ENCODE assay signal across 11 mouse cellular contexts in the genomic region with DNA sequence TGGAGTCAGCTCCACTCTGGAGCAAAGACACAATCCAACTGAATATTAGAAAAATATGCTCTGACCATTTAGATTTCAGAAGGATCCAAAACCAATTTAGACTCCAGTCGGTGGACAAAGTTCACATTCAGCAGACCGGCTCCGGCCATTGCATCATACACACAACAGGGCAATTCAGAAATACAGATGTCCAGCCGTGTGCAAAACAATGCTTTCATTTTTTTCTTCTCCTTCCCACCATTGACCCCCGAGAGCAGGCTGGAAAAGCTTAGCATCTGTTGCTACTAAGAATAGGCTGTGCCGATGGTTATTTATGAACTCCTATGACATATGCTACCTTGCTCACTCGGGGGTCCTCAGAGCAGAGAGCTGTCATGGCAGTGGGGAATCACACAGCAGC. TPM values are rescaled to one million over a fixed set of nuclear protein-coding genes. Genes with fewer than 3 reads are reported as not detected.
DNase-seq lines count a peak whose midpoint lies in the region; ATAC-seq and TF ChIP-seq lines count a peak whose summit lies in the region.
"Had no signal": no experiment of that assay in that cellular context is flagged by ENCODE, and none has a peak within 500 bp of the region (broad histone marks: within the 10 kb centered on the region; RNA-seq: fewer than 3 reads in every experiment).

No protein-coding gene starts in this region.

- ATAC-seq in limb, embryonic 11.5 days (ENCODE audit: insufficient number of reproducible peaks, low FRiP score, low TSS enrichment, low read depth), result no peak
- no peak for ATAC-seq in forebrain, embryonic 12.5 days (ENCODE audit: low FRiP score)
- ATAC-seq: forebrain, embryonic 14.5 days had no signal

- no peak for TF ChIP-seq POLR2A in kidney, adult 2 months (IDR thresholded peaks at IDR 0.05; ENCODE audit: low read depth, low read length)

- no peak overlapping the region for H3K9ac ChIP-seq in limb, embryonic 11.5 days (ENCODE audit: low read length)
- no peak overlapping the region for H3K9ac ChIP-seq in forebrain, embryonic 12.5 days

- no peak overlapping the region for H3K4me3 ChIP-seq in kidney, adult 2 months (ENCODE audit: insufficient read depth, low read depth, low read length)
- no peak overlapping the region for H3K4me3 ChIP-seq in limb, embryonic 11.5 days (ENCODE audit: low read depth, low read length)
- no peak overlapping the region for H3K4me3 ChIP-seq in forebrain, embryonic 12.5 days (replicated peaks)

- no peaks in the 10 kb centered on the region for H3K4me1 ChIP-seq in kidney, adult 2 months (ENCODE audit: control insufficient read depth, insufficient read depth, low read length)
- H3K4me1 ChIP-seq in limb, embryonic 11.5 days (ENCODE audit: control insufficient read depth, insufficient read depth, low read length), result peaks cover 4% of the 10 kb centered on the region; the same call in 1 of the 2 replicates
- H3K4me1 ChIP-seq in forebrain, embryonic 12.5 days, result peaks cover 9% of the 10 kb centered on the region

- no peak overlapping the region for H3K4me2 ChIP-seq in limb, embryonic 11.5 days (ENCODE audit: low read depth, severe bottlenecking)
- H3K4me2 ChIP-seq in forebrain, embryonic 12.5 days, result no peak overlapping the region

- no peaks in the 10 kb centered on the region for H3K36me3 ChIP-seq in kidney, adult 2 months (ENCODE audit: control insufficient read depth, insufficient read depth, low read length)
- H3K36me3 ChIP-seq in limb, embryonic 11.5 days (ENCODE audit: control insufficient read depth, insufficient read depth, low read length), result 0 out of 2 replicates have a peak, but pooled peaks cover 2% of the 10 kb centered on the region
- no peaks in the 10 kb centered on the region for H3K36me3 ChIP-seq in forebrain, embryonic 12.5 days (replicated peaks)

- DNase-seq in kidney, adult 2 months, result peak; percentile 34
- DNase-seq in kidney, postnatal 25 days, result no peak
- DNase-seq in Muller cell, postnatal 12 days (ENCODE audit: inconsistent ontology term), result peak; percentile 78
- peak; percentile 79 for DNase-seq in adipocyte (ENCODE audit: low spot score)
- DNase-seq in limb, embryonic 11.5 days (ENCODE audit: low spot score), result peak; percentile 31
- DNase-seq in c-Kit-positive CD71-positive TER-119-positive erythroid progenitor cells, embryonic 14.5 days (ENCODE audit: low spot score), result no peak
- DNase-seq in layer of hippocampus, postnatal 36 days, result no peak
- DNase-seq: adrenal gland, postnatal 25 days had no signal

- no peak for TF ChIP-seq CTCF in kidney, adult 2 months (conservative IDR thresholded peaks at IDR 0.05; ENCODE audit: insufficient read depth, insufficient read length, low read depth, low read length)

- 43% methylated on average over 7 of the region's 7 CpGs for WGBS in kidney, adult 2 months
- 51% methylated on average over 7 of the region's 7 CpGs for whole genome bisulfite sequencing in limb, embryonic 11.5 days
- 41% methylated on average over 7 of the region's 7 CpGs for WGBS in forebrain, embryonic 12.5 days

- no peaks in the 10 kb centered on the region for H3K27me3 ChIP-seq in kidney, adult 2 months (replicated peaks; ENCODE audit: control insufficient read depth, insufficient read depth, low read length)
- no peaks in the 10 kb centered on the region for H3K27me3 ChIP-seq in limb, embryonic 11.5 days (ENCODE audit: control insufficient read depth, insufficient read depth, low read length)
- no peaks in the 10 kb centered on the region for H3K27me3 ChIP-seq in forebrain, embryonic 12.5 days

- H3K9me3 ChIP-seq in limb, embryonic 11.5 days (ENCODE audit: control insufficient read depth, low read length), result no peaks in the 10 kb centered on the region
- H3K9me3 ChIP-seq in forebrain, embryonic 12.5 days, result no peaks in the 10 kb centered on the region

- H3K27ac ChIP-seq in kidney, adult 2 months (ENCODE audit: insufficient read depth, low read depth, low read length), result no peak overlapping the region
- no peak overlapping the region; the same call in 1 of the 2 replicates for H3K27ac ChIP-seq in limb, embryonic 11.5 days (replicated peaks; ENCODE audit: low read depth, low read length)
- H3K27ac ChIP-seq in forebrain, embryonic 12.5 days, result no peak overlapping the region

RNA-seq across cellular contexts. Expression of a gene that starts 23.2 kb away (rescaled TPM):
- polyA plus RNA-seq in kidney, adult 2 months (2012; rRNA removed), result 1.5 TPM in 2 replicates
- polyA plus RNA-seq in limb, embryonic 11.5 days (2014; fragmentation: Nextera tagmentation; extraction: Ambion mirVana), result 45.0 and 52.1 TPM in 2 replicates
- 20.5 and 23.0 TPM in 2 replicates for polyA plus RNA-seq in forebrain, embryonic 12.5 days (2016; fragmentation: Nextera tagmentation; extraction: Ambion mirVana)
- total RNA-seq in layer of hippocampus, postnatal 36 days (2021), result 10 to 100 TPM; 29.7 to 36.0 TPM
- total RNA-seq: megakaryocyte, adult 5-6 weeks had no signal

Comparison
In these comparisons a context has a peak if more than half of its experiments do, and no peak if none do; other contexts are left out.
1. DNase-seq: peak in kidney, adult 2 months (single experiment), Muller cell, postnatal 12 days (single experiment), adipocyte (single experiment) and limb, embryonic 11.5 days (single experiment); none in kidney, postnatal 25 days (0 of 2), c-Kit-positive CD71-positive TER-119-positive erythroid progenitor cells, embryonic 14.5 days (single experiment) and layer of hippocampus, postnatal 36 days (0 of 2).